Mouse (Mus musculus) v-Abl transformed pro-B cells (cell line): ENCODE measurements around the gene Spen.

Experiments
- in situ Hi-C, 2 experiments: fragments of 400-800 bp; cut with MboI; formaldehyde crosslinking; loops; one replicate each; pipeline ENCODE4 v1.15.1; 2025; ENCODE audit not compliant: unreplicated experiment in 2 of 2

Gene Spen

DNA sequence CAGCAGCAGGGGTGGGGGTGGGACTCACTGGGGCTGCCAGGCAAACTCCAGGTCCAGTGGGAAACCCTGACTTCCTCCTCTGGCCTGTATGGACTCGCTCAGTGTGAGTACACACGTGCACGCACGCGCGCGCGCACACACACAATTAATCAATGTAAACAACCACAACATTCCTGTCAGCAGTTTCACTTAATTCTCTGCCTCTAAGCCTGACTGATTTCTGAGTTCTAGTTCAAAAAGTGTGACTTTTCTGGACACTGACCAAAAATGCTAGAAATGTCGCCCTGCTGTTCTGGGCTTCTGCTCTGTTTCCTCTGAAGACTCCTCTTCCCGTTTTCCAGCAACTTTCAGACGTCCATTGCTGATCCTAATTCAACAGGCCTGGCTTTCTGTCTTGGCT is 23.9 kb upstream of the Spen start:
- in situ Hi-C loops = loop anchor here in 1 of 2 experiments (5.0 kb wide), 1 partner anchor 75 kb away; no protein-coding TSS in a partner anchor

DNA sequence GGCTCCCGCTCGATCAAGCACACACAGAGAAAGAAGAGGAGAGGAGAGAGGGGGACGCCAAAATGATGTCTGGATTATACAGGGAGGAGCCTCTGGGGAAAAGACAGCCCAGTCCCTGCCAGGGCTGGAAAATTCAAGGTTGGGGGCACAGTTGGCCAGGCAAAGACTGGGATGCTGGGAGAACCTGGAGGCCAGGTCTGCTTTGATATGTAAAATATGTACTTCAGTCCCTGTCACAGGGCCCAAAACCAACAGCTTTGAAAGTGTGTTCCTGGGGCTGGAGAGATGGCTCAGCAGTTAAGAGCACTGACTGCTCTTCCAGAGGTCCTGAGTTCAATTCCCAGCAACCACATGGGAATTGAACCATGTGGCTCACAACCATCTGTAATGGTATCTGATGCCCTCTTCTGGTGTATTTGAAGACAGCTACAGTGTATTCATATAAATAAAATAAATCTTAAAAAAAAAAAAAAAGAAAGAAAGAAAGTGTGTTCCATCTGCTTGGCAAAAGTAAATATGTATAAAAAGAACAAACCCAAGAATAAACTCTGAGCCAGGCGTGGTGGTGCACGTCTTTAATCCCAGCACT is 23.0 kb upstream of the Spen start:
- in situ Hi-C loops = loop anchor here in 1 of 2 experiments (5.0 kb wide), 1 partner anchor 74 kb away; no protein-coding TSS in a partner anchor

DNA sequence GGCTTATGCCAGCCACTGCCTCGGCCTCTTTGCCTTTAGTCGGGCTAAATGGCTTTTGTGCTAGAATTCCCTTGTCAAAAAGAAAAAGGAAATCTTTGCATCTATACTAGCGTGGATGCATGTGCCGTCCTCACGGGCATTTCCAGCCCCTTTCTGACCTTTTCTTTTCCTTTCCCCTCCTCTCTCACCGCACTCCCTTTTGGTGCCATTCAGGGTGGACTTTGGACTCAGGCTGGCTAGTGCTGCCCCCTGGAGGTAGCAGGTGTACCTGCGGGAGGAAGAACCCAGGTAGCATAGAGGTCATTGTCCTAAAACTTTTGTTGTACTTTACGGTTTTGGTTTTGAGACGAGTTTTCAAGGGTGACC is 21.5 kb upstream of the Spen start:
- in situ Hi-C loops = loop anchor here (5.0 to 10.0 kb wide), 3 partner anchors 73 to 265 kb away; partner anchors contain the start of gene Ddi2 (in 1 of the 2)

DNA sequence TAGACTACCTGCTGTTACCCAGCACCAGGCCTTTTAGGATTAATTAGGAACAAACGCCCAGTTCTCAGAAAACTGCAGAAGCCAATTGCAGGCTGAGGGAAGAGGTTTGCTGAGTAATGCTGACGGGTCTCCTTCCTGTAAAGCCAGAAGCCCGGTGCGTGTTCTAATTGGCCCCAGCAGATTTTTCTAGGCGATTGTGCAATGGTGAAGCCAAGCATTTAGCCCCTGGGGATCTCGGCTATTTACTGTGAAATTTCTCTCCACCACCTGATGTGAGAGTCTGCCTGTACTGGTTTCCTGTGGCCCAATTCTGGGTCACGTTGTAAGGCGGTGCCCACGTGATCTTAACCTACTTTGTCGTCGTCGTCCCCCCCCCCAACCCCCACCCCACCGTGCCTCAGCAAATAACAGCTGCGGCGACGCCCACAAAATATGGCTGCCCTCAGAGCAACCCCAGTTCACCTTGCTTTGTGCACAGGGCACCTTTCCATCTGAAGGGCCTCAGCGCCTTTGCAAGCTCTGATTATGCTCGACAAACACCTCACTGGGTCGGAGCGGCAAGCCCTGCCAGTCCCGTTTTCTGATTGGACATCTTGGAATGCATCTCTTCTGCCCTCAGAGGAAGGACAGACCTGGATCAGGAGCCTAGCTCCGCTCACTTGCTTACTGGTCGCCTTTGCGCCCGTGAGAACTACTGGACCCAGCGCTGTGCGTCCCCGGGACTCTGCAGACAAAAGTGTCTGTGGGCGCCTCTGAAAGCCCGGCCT is 20.9 kb upstream of the Spen start:
- in situ Hi-C loops = loop anchor here in 1 of 2 experiments (5.0 to 10.0 kb wide), 3 partner anchors 72 to 265 kb away; partner anchors contain the start of gene Ddi2

DNA sequence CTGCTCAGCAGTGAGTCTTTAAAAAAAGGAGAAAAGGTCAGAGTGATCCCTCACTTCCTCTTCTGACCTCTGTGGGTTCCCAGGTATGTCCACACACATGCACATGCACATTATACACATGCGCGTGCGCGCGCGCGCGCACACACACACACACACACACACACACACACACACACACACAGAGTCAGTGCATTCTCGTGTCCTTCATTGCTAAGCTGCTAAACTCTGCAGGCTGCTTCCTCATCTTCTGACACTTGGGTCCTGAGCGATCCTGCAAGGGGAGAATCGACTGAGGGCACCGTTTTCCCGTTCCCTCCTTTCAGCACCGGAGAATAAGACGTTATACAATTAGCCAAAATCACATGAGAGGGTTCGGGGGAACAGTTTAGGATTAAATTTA is 20.3 kb upstream of the Spen start:
- in situ Hi-C loops = loop anchor here in 1 of 2 experiments (5.0 to 10.0 kb wide), 3 partner anchors 71 to 264 kb away; partner anchors contain the start of gene Ddi2

DNA sequence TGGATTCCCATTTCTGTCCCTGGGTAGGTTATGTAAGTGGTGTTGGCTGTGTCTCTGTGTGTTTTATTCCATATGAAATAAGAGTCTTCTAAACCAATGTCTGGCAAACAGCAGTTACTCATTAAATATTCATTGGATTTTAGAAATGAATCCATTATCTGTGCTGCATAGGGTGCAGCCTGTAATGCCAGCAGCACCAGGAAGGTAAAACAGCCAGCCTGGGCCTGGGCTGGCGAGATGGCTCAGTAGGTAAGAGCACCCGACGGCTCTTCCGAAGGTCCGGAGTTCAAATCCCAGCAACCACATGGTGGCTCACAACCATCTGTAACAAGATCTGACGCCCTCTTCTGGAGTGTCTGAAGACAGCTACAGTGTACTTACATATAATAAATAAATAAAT is 17.8 kb upstream of the Spen start:
- in situ Hi-C loops = loop anchor here in 1 of 2 experiments (5.0 to 10.0 kb wide), 3 partner anchors 69 to 261 kb away; partner anchors contain the start of gene Ddi2

DNA sequence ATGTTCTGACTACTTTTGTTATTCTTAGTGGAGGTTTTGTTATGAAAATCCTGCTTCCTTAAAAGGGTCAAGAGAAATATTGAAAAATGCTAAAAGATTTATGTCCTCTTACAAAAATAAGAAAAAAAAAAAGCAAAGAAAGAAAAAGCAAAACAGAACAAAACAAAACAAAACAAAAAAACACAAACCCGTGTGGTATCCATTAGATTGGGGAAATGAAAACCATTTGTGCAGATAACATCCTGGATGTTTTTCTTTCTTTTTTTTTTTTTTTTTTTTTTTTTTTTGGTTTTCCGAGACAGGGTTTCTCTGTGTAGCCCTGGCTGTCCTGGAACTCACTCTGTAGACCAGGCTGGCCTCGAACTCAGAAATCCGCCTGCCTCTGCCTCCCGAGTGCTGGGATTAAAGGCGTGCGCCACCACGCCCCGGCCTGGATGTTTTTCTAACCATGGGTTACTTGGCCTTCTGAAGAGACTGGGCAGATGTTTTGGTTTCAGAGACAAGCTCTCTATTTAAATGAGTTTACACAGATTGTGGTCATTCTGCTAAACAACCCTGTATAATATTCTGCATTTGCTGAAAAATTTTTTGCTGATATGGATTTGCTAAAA is 16.0 kb upstream of the Spen start:
- in situ Hi-C loops = loop anchor here in 1 of 2 experiments (10.0 kb wide), 2 partner anchors 170 to 260 kb away; partner anchors contain the start of gene Ddi2

DNA sequence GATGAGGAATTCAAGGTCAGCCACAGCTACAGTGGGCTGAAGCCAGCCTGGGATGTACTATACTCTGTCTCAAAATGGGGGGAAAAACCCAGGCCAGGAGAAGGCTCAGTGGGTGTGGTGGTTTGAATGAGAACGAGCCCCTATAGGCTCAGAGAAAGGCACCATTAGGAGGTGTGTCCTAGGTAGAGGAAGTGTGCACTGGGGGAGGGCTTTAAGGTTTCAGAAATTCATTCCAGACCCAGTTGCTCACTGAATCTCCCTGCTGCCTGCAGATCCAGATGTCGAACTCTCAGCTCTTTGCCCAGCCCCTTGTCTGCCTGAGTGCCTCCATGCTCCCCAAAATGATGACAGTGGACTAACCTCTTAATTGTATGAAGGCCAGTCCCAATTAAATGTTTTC is 14.1 kb upstream of the Spen start:
- in situ Hi-C loops = loop anchor here in 1 of 2 experiments (10.0 kb wide), 2 partner anchors 172 to 258 kb away; partner anchors contain the start of gene Ddi2

DNA sequence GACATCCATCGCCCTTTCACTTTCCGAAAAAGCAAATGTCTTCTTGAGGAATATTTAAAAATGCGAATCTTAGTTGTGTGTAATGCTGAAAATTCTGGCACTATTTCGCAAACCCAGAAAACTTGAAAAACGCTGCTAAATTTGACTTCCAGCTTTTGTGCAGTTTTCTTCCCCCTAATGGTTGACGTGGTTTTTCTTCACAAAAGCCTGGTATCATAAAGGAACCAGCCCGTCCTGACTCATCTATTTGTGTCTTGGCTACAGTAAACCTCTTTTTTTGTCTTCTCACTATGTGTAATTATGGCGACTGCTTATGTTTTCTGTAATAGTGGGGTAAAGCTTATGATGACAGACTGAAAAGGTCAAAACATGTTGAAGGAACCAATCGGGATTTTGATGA is 8.9 kb upstream of the Spen start:
- in situ Hi-C loops = loop anchor here in 1 of 2 experiments (10.0 kb wide), 2 partner anchors 412 to 842 kb away; partner anchors contain the start of genes Rcc2 and Szrd1

DNA sequence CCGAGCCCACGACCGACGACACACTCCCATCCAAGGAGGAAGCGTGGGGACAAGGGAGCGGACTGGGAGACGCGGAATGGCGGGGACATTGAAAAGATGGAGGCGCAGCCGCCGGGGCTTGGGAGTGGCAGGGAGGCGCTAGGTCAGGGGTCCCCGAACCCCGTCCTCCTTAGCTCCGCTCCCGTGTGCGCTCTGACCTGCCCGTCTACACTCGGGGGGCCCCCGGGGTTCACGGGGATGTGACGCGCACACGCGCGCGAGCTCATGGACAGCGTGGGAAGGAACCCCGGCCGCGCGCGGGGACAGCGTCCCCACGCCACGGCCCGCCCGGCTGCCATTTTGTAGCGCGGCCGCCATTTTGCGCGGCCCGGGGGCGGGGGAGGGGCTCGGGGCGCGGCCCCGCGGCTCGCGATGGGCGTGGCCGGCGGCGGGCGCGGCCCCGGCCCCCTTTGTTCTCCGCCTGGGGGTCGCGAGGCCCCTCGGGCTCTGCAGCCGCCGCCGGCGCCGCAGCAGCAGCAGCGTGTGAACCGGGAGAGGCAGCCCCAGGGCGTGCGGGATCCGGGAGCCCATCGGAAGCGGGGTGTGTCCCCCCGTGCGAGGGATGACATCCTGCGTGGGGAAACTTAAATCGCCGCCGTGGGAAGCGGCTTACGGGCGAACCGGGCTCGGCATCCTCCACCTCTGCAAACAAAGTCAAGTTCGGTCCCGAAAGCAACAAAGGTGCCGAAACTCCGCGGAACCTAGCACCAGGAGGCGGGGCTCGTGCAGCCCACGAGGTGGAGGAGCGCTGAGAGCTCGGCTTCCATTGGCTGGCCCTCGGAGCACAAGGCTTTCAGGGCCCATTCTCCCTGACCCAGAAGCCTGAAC is 8.2 kb upstream of the Spen start:
- in situ Hi-C loops = loop anchor here in 1 of 2 experiments (10.0 kb wide), 2 partner anchors 412 to 842 kb away; partner anchors contain the start of genes Rcc2 and Szrd1

DNA sequence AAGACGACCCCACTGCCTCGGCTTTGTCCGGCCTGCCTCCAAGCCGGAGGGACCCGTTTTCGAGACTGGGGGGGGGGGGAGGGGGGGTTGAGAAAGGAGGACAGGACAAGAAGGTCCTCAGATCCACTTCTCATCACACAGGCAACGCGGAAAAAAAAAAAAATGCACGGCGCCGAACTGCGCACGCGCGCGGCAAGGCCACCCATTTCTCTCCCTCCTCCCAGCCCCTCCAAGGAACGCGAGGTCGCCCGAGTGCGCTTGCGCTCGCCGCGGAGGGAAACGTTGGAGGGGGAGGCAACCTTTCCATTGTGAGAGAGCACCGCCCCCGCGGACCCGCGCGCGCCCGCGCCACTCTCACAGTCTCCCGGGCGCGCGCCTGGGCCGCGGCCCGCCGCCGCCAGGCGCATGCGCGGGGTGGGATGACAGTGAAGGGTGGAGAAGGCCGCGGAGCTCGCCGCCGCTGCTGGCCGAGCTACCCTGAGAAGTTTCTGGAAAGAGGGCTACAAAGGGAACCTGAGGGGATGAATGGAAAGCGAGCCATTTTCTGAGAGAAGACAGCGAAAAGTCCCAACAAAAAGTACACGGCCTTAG is 7.4 kb upstream of the Spen start:
- in situ Hi-C loops = loop anchor here in 1 of 2 experiments (10.0 kb wide), 2 partner anchors 411 to 841 kb away; partner anchors contain the start of genes Rcc2 and Szrd1

DNA sequence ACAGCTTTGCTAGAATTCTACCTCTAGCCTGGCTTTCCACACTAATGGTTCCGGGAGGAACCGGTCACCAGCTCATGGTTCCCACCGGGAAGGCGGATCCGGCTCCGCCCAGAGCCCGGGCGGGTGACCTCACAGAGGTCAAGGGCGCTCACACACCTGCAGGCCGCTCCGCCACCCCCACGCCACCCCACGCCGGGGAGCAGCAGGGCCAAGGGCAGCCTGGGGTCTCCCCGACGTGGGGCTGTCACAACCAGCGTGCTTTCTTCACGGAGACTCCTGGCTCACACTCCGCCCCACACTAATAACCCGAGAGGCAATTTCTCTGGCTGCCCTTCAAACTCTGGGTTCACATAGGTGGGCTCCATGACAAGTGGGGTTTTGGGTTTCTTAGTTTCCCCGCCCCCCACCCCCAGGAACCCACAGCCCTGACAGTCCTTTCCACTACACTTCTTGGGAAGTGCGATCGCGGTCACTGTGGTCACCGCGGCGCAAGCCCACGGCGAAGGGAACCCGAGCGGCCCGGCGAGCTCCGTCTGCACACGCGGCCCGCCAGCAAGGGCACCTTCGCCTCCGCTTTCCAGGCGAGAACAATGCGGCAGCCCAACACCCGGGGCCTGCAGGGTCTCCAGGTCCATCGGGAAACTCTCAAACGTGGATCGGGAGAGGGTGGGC is 6.8 kb upstream of the Spen start:
- in situ Hi-C loops = loop anchor here in 1 of 2 experiments (10.0 kb wide), 2 partner anchors 410 to 840 kb away; partner anchors contain the start of genes Rcc2 and Szrd1

DNA sequence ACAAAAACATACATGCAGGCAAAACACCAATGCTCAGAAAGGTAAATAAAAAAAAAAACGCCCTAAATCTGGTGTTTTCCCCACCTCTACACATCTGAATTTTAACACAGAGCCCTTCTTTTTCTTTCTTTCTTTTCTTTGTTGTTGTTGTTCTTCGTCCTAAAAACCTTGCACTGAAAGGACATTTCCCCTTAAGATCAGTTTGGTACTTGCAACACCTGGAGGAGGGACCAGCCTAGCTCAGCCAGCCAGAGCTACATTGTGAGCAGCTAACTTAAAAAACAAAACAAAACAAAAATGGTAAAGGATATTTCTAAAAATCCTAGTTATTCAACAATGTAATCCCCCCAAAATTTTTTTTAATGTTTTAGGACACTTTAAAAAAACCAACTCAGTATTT is 6.1 kb upstream of the Spen start:
- in situ Hi-C loops = loop anchor here in 1 of 2 experiments (10.0 kb wide), 2 partner anchors 410 to 840 kb away; partner anchors contain the start of genes Rcc2 and Szrd1

DNA sequence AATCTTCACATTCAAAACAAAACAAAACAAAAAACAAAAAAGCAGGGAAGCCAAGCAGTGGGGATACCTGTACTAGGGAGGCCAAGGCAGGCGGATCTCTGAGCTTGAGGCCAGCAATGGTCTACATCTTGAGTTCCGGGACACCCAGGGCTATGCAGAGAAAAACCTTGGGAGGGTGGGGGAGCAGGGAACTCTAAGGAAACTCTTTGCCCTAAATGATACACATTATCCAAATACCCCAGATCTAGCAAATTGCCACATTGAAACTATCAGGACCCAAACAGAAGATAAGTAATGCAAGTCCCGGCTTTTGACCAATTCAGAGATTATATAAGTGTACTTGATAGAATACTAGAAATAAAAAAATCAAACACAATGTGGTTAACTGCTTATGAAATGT is 5.2 kb upstream of the Spen start:
- in situ Hi-C loops = loop anchor here in 1 of 2 experiments (10.0 kb wide), 2 partner anchors 409 to 839 kb away; partner anchors contain the start of genes Rcc2 and Szrd1

DNA sequence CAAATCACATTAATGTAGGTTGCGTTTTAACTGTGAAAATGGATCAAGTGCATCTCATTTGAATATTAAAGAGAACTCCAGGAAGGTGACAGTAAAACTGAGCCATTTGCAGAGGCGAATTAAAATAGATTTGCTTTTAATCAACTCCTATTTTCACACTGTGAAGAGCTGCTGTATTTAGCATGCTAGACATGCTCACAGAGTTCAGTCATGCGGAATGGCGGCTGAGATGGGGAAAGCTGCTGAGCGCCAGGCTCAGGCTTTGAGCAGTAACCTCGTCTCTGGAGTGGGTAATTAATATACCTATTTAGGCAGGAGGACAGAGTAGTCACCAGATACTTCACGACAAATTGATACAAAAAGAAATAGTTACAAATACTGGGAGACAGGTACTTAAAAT is 3.5 kb upstream of the Spen start:
- in situ Hi-C loops = loop anchor here in 1 of 2 experiments (10.0 kb wide), 2 partner anchors 407 to 837 kb away; partner anchors contain the start of genes Rcc2 and Szrd1

DNA sequence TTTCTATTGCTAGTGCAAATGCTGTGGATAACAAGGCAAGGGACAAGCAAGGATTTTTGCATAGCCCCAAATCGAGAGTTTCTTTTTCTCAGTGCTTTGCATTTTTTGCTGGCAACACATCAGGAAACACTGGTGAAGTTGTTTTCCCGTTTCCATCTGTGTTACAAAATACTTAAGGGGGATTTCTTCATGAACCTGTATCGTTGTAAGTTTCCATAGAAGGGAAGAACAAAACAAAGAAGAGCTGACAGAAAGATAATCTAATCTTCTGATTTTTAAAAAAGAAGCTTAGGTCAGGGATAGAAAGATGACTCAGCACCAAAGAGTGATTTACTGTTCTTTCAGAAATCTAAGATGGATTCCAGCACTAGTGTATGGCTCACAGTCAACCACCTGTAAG is 2.4 kb upstream of the Spen start:
- in situ Hi-C loops = loop anchor here in 1 of 2 experiments (10.0 kb wide), 2 partner anchors 406 to 836 kb away; partner anchors contain the start of genes Rcc2 and Szrd1

DNA sequence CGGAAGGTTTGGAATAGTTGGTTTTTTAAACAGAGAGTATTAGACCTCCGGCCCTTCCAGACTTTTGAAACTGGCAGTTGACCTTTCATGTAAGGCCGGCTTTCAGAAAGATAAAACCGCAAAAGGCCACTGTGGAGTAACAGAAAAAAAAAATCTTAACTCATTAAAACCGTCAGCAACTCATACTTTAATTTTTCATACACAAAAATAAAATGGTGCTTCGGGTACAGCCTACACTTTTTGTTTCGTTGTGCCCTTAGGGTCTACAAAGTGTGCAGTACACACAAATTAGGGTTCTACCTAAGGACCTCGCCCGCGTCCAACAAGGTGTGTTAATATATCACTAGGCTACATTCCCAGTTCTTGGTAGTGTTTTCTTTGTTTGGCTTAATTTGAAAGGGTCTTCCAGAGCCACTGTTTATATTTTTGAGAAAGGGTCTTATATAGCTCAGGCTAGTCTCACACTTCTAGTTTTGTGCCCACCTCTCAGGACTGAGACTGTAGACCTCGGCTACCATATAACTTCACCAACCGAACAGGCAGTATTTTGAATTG is 893 bp upstream of the Spen start:
- in situ Hi-C loops = no loop called here
